Mouse (Mus musculus): Measurements from ENCODE around the gene Aldh6a1. TPM values are rescaled to one million over a fixed set of nuclear protein-coding genes. Genes with fewer than 3 reads are reported as not detected.

The Aldh6a1 gene
- total RNA-seq, 2 experiments from 2014 or later, result 178 to 183 TPM

- no peak for DNase-seq (ENCODE audit: low spot score)
- intact Hi-C loops (cut with DNase I), result no loop called here
Measured at GRCm38 (mm10) chr12:84385408-84385807, 65.4 kb downstream of the Aldh6a1 start.

GRCm38 (mm10) chr12:84384644-84385081, 66.1 kb downstream of the Aldh6a1 start:
- intact Hi-C loops (cut with DNase I), result no loop called here
- DNase-seq (ENCODE audit: low spot score), result no peak

- no peak for DNase-seq (ENCODE audit: low spot score)
- intact Hi-C loops (cut with DNase I), result no loop called here
Measured at GRCm38 (mm10) chr12:84382369-84382768, 68.4 kb downstream of the Aldh6a1 start.

Other genes starting within 250 kb of the Aldh6a1 start
- 10 to 100 TPM; 13.8 to 17.7 TPM for gene Elmsan1, start 232.1 kb downstream of the Aldh6a1 start, total RNA-seq (2021)
- 100 to 1,000 TPM; 213 to 236 TPM for gene Ptgr2, start 165.8 kb downstream of the Aldh6a1 start, total RNA-seq (2021)
- gene Zfp410, start 134.2 kb downstream of the Aldh6a1 start, total RNA-seq (2021), result 10 to 100 TPM; 19.5 to 22.1 TPM
- gene Coq6, start 89.3 kb downstream of the Aldh6a1 start, total RNA-seq (2021), result 100 to 1,000 TPM; 102 to 106 TPM
- 1 to 10 TPM; 8.3 to 8.5 TPM for gene Fam161b, start 89.2 kb downstream of the Aldh6a1 start, total RNA-seq (2021)
- 10 to 100 TPM; 58.1 to 59.2 TPM for gene Entpd5, start 42.0 kb downstream of the Aldh6a1 start, total RNA-seq (2021)
- 1 to 10 TPM; 1.3 to 3.0 TPM for gene Bbof1, start 41.9 kb downstream of the Aldh6a1 start, total RNA-seq (2021)
- gene Rnf113a2, start 33.8 kb downstream of the Aldh6a1 start, total RNA-seq (2021), result 1 to 10 TPM; 8.4 to 8.5 TPM
- 10 to 100 TPM; 10.2 to 12.2 TPM for gene Lin52, start 418 bp upstream of the Aldh6a1 start, total RNA-seq (2021)
- gene Vsx2, start 118.8 kb upstream of the Aldh6a1 start, total RNA-seq (2021), result not detected
- gene Abcd4, start 166.4 kb upstream of the Aldh6a1 start, total RNA-seq (2021), result 1 to 10 TPM; 6.5 to 6.7 TPM
- gene Vrtn, start 190.0 kb upstream of the Aldh6a1 start, total RNA-seq (2021), result not detected
- not detected for gene Syndig1l, start 247.8 kb upstream of the Aldh6a1 start, total RNA-seq (2021)

Measured in heart, postnatal 25 days (tissue).